Mouse (Mus musculus) heart, postnatal 0 days (tissue): ENCODE measurements at regions not wholly inside any gene's neighbourhood (a gene's known extent, or its start where the extent isn't known, plus 50 kb on each side); places are given as distances from the start of the nearest gene placed in this dataset.

Experiments used
- CTCF ChIP-seq: IDR thresholded peaks from 2 replicates; pipeline ENCODE4 v1.5.1; 2016; ENCODE audit warnings: antibody characterized with exemption, control low read depth, low read depth
- EP300 ChIP-seq: IDR thresholded peaks from 2 replicates; pipeline ENCODE4 v1.6.1; 2016; ENCODE audit warnings: antibody characterized with exemption, low read depth

- TF ChIP-seq EP300 (no peak), CTCF (no peak)
Observed at GRCm38 (mm10) chr19:21163978-21164377, 108.1 kb upstream of the Zfand5 start.
